Mouse (Mus musculus) spleen, postnatal 10 days (tissue): ENCODE results near the gene Enox1.

Experiments
- DNase-seq, 2 experiments: peaks; one replicate each; pipeline ENCODE4 v3.0.0; 2021 to 2022; ENCODE audit warnings: low spot score in 2 of 2

The Enox1 gene

GRCm38 (mm10) chr14:77679877-77680276 lies 523.3 kb downstream of the Enox1 start:
- no peak for DNase-seq

GRCm38 (mm10) chr14:77682888-77683555 lies 526.5 kb downstream of the Enox1 start:
- DNase-seq: no peak

- DNase-seq: no peak
These were observed 533.3 kb downstream of the Enox1 start for GRCm38 (mm10) chr14:77689816-77690215.

GRCm38 (mm10) chr14:77705006-77705405 lies 548.4 kb downstream of the Enox1 start:
- DNase-seq: no peak

GRCm38 (mm10) chr14:77706511-77707246 lies 550.1 kb downstream of the Enox1 start:
- no peak for DNase-seq

- no peak for DNase-seq
These were observed 550.7 kb downstream of the Enox1 start for GRCm38 (mm10) chr14:77707279-77707678.

GRCm38 (mm10) chr14:77708354-77709150 lies 552.0 kb downstream of the Enox1 start:
- no peak for DNase-seq

GRCm38 (mm10) chr14:77714931-77715535 lies 558.5 kb downstream of the Enox1 start:
- DNase-seq: no peak

GRCm38 (mm10) chr14:77716981-77717380 lies 560.4 kb downstream of the Enox1 start:
- DNase-seq: no peak

GRCm38 (mm10) chr14:77718814-77719213 lies 562.3 kb downstream of the Enox1 start:
- no peak for DNase-seq

- DNase-seq: no peak
These were observed 581.5 kb downstream of the Enox1 start for GRCm38 (mm10) chr14:77738056-77738455.

- no peak for DNase-seq
These were observed 582.3 kb downstream of the Enox1 start for GRCm38 (mm10) chr14:77738751-77739365.

GRCm38 (mm10) chr14:77739376-77739775 lies 582.8 kb downstream of the Enox1 start:
- no peak for DNase-seq

GRCm38 (mm10) chr14:77744638-77745240 lies 588.2 kb downstream of the Enox1 start:
- no peak for DNase-seq

- DNase-seq: no peak
These were observed 592.4 kb downstream of the Enox1 start for GRCm38 (mm10) chr14:77748920-77749319.
